Mouse (Mus musculus) brain, embryonic 14.5 days (tissue): ENCODE measurements around the gene Trim67. TPM values are rescaled to one million over a fixed set of nuclear protein-coding genes. Genes with fewer than 3 reads are reported as not detected.
"Not testable (repeated sequence)": the region's sequence is repeated elsewhere in the genome, so short reads cannot be mapped to it uniquely, and the experiment has no call there.

Experiments
- DNase-seq: peaks from one replicate; pipeline ENCODE4 v3.0.0-alpha.2; 2011; ENCODE audit warnings: low read depth
- CTCF ChIP-seq: fragments of 200-500 bp; IDR thresholded peaks from 2 replicates; pipeline ENCODE4 v1.5.1; 2012; ENCODE audit warnings: inconsistent platforms, mild to moderate bottlenecking, moderate library complexity, borderline replicate concordance; ENCODE audit not compliant: insufficient read depth, insufficient read length; ENCODE audit errors: extremely low read depth
- POLR2A ChIP-seq: fragments of 200-500 bp; IDR thresholded peaks from 2 replicates; pipeline ENCODE4 v1.6.1; 2012; ENCODE audit warnings: mild to moderate bottlenecking, inconsistent platforms, borderline replicate concordance; ENCODE audit not compliant: poor library complexity, insufficient read depth, insufficient read length, severe bottlenecking; ENCODE audit errors: extremely low read depth
- polyA plus RNA-seq: library from polyadenylated mRNA; depleted of rRNA; stranded (reverse); fragments of >200 nt; gene quantifications from 2 replicates; pipeline ENCODE4 v1.2.3, GENCODE M21; 2012

The Trim67 gene
- polyA plus RNA-seq, 1 experiment = 81.6 TPM

DNA sequence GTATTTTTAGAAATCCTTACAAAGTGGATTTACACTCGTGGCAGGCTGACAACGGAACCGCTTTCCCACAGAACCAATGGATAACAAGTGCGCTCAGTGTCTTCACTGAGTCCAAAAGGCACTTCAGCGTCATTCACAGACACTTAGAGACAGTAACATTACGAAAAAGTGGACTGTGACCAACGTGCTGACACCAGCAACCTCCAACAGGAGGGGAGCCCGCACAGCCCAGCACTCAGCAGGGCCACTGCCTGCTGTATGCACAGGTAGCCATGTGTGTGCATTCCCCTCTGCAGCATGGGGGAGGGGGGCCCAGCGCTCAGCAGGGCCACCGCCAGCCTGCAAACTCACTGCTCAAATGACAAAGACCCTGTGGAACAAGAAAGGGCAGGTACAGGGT lies 46.5 kb downstream of the Trim67 start:
- TF ChIP-seq CTCF (no peak), POLR2A (no peak)
- no peak for DNase-seq

DNA sequence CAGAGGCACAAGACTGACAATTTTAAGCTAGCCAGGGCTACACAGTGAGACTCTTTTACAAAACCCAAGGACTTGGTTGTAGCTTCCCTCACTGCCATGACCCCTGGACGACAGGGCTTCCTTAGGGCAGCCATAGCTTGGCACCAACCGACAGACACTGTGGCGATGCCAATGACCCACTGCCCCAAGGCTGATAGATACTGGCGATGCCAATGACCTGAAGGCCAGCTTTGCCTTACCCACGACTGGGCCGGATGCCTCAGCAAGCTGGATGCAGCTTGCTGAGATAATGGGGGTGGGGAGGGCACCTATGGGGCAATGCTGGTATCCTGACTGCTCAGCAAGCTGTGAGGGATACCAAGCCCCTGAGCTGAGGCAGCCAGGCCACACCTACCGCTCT lies 48.0 kb downstream of the Trim67 start:
- no peak for DNase-seq

GRCm38 (mm10) chr8:124841775-124842174 lies 48.9 kb downstream of the Trim67 start:
- DNase-seq = no peak
- TF ChIP-seq CTCF (no peak), POLR2A (no peak)

More for the DNA sequence above, 48.0 kb downstream of the Trim67 start:
- TF ChIP-seq POLR2A = no peak
- TF ChIP-seq CTCF = no peak

DNA sequence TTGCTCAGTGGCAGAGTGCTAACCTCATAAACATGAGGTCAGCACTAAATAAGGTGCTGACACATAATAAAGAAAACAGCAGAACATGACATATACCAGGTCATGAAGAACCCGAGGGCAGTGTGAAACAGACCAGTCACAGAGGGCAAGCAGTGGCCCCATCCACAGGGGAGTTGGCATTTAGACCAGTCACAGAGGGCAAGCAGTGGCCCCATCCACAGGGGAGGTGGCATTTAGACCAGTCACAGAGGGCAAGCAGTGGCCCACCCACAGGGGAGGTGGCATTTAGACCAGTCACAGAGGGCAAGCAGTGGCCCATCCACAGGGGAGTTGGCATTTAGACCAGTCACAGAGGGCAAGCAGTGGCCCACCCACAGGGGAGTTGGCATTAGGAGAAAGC lies 50.0 kb downstream of the Trim67 start:
- not testable (repeated sequence) for DNase-seq

DNA sequence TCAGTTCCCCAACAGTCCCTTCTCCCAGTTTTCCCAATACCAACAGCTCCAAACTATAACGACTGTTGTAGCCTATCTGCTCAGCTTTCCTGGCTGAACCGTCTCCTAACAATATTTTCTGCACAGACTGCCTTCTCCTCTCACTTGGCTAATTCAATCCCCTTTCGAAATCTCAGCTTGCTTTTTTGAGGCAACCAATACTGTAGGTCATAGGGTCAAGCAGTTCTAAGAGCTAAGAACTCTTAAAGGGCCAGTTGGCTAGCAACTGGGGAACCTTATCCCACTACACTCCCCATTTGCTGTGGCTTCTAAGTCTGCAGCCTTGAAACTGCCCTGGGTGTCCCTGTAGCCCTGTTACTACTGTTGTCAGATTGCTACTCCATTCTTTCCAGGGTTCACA lies 52.2 kb downstream of the Trim67 start:
- TF ChIP-seq CTCF = no peak
- no peak for DNase-seq

- DNase-seq = no peak
- TF ChIP-seq CTCF (no peak), POLR2A (no peak)
Observed at GRCm38 (mm10) chr8:124845573-124845972, 52.7 kb downstream of the Trim67 start.

DNA sequence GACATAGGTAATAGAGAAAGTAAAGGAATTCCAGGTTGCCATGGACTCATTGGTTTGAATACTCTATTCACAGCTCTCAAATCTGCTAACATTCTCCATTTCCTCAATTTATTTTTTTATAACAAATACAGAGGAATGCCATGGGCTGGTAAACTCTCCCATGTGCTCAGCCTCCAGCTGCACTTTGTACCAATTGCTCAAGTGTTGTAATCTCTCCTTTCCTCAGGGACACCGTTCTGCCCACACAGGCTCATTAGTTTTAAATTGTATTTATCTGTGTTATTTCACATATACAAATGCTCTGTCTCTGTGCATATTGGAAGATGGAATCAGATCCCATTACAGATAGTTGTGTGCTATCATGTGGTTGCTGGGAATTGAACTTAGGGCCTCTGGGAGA lies 60.6 kb downstream of the Trim67 start:
- no peak for DNase-seq
- no peak for TF ChIP-seq POLR2A

DNA sequence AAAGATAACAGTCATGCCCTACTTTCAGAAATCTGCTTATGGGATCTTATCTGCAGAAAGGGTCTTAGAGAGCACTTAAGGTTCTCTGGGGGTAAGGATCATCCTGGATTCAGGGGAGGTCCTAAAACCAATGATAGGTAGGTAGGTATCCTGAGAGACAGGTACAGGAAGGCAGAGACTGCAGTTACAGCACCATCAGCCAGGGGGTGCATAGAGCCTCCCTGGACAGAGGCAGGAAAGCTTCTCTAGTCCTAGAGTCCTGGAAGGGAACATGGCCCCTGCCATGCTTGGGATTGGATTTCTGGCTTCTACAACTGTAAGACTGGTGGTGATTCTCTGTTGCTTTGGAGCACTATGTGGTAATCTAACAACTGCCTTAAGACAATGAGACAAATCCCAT lies 66.6 kb downstream of the Trim67 start:
- TF ChIP-seq CTCF (peak; percentile 36; the same call in 1 of the 2 replicates), POLR2A (no peak)
- DNase-seq = no peak

GRCm38 (mm10) chr8:124860188-124860587 lies 67.3 kb downstream of the Trim67 start:
- TF ChIP-seq POLR2A (no peak), CTCF (no peak)
- DNase-seq = no peak

GRCm38 (mm10) chr8:124862321-124863162 lies 69.7 kb downstream of the Trim67 start, which contains the start of the genes Gnpat and 2810004N23Rik:
Gene Gnpat (plus strand): TSS chr8:124863033.
Gene 2810004N23Rik (minus strand): TSS chr8:124863120.
- DNase-seq = peak; percentile 96
- TF ChIP-seq CTCF (no peak), POLR2A (peak; percentile 97)

DNA sequence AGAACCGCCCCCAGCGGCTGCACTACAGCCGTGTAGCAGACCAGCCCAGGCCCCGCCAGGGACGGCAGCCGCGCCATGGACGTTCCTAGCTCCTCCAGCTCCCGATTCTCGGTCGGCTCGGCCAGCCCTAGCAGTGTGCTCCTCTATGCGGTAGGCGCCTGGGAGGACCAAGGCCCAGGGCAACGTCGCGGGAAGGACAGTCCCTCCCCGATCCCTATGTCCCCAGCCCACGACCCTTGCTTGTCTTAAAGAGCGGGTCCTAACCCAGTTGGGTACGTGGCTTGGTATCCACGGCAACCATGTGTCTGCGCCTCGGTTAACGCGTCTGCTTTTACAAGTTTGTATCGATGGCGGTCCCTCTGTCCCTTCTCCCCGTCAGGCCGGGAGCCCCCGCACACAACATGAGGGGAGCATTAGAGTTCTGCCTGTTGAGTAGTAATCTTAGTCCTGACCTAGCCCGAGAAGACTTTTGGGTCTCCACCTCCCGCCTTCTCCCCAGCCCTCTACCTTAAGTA lies 70.3 kb downstream of the Trim67 start:
- TF ChIP-seq POLR2A (no peak), CTCF (no peak)
- no peak for DNase-seq

DNA sequence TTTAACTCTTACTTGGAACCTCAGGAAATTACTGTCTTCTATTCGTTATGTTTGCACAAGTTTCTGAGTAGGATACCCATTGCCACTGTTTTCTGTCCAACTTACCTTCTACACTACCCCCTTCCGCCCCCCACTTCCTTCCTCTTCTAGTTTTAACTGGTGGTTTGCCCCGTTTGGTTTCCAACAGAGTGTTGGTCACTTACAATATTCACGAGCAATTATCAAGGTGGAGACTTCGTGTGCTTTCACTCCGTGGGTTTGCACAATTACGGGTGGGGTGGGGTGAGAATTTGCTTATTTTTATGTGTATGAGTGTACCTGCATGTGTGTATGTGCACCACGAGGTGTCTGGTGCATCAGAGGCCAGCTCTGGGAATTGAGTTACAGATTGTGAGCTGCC lies 70.8 kb downstream of the Trim67 start:
- DNase-seq = no peak
- TF ChIP-seq CTCF = no peak
- TF ChIP-seq POLR2A = no peak
